Mouse (Mus musculus): ENCODE measurements around the gene Unc13c.

The Unc13c gene

DNA sequence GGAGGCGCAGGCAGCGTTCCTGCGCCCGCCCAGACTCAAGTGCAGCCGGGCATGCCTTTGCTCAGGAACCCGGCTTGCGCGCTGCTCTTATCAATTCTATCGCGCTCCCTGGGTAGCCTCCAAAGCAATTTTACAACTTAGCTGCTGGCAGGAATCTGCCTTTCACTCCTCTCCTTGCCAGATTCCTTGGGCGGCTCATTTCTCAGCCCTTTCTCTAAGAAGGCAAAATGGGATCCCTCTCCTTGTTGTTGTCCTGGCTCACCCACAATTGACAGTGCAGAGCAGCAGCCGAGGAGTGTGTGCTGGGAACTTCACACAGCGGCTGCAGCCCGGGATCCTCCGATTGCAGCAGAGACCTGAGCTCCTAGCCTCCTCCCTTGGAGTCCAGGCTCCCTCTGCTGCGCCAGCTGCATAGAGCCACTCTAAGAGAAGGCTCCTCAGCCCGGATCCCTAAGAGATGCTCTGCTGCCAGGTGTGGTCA is at the start of gene Unc13c:
Gene Unc13c (minus strand): TSS at position 326 of the 481 bp plus-strand sequence.
- in situ Hi-C loops (cut with MboI, MseI): no loop called here

DNA sequence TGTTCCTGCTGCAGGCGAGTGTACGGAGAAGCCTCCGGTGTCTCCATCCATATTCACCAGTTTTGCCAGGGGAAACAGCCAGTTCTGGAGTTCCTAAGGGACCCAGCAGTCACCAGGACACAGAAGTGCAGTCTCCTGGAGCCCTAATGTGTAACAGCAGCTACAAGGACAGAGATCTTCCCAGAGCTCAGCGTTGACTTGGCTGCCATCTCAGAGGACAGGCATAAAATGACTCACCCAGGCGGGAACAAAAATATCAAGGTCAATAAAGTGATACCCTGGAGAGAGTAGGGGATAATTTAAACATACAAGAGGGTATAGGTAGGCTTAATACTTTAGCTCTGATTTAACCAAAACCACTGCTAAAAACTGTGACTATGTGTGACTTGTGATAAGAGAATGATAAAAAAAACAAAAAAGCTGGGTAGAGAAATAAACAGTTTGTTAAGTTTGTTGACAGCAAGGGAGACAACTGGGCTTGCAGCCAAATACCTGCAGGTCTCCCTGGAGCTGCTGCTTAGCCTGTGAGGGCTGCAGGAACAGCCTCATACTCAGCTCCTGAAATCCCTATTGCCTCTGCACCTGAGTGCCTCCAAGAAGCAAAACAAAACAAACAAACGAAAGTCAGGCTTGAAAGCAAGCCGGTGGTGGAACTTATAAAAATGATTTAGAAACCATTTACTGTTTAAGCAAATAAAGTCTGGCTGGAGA is 39.4 kb upstream of the Unc13c start:
- in situ Hi-C loops (cut with MboI, MseI): no loop called here

DNA sequence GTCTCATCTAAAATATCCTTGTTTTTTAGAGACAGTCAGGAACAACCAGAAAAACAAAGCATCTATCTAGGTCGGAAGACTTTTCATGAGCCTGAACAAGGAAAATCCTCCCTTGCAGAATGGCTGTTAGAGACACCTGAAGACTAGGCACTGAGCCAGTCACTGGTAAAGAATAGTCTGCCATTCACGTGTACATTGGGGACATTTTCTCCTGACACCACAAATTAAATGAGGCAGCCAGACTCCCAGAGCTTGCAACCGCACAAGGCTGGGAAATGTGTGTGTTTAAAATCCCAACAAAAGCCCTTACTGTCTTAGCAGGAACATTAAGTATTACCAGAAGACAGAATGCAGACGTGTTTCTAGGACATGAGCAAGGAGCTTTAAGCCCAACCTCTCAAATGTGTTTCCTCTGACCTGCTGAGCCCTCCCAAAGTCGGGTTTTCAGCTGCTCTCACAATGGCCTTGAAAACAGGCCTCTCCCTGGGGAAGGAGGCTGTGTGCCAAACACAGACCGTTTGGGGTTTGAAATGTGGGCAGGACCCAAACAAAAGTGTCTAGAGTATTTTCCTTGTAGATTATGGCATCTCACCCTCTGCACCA is 33.7 kb upstream of the Unc13c start:
- in situ Hi-C loops (cut with MboI, MseI): no loop called here

DNA sequence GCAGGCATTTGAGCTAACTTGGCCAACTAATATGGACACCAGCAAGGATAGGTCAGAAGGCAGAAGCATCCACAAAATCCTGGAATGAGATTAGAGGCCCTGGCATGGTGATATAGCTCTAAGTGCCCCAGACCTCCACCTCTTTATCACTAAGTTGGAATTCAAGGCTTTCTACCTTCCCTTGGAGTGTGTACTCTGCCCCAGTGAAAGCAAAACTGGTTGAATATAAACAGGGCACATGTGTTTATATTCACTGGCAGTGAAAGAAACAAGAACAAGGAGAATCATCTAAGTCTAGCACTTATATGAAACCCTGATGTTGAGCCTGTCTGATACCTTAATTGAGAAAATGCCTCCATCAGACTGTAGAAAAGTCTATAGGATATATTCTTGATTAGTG is 19.3 kb upstream of the Unc13c start:
- in situ Hi-C loops (cut with MboI, MseI): loop anchor here (10.0 to 25.0 kb wide), 2 partner anchors 233 to 826 kb away; no protein-coding TSS in a partner anchor

DNA sequence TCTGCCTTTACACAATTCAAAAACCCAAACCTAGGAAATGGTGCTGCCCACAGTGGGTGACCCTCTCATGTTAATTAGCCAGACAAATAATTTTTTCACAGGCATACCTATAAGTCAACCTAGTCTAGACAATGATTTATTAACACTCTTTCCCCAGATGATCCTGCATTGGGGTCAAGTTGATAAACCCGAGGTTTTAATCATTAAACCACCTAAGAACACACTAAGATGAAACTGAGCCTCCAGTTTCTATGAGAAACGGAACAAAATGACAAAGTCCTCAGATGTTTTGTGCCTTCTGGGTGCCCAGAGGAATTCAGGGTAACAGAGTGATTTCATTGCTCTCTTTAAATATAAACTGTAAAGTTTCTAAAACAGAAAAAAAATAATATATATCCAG is 18.5 kb upstream of the Unc13c start:
- in situ Hi-C loops (cut with MboI, MseI): loop anchor here (10.0 to 25.0 kb wide), 2 partner anchors 232 to 825 kb away; no protein-coding TSS in a partner anchor

DNA sequence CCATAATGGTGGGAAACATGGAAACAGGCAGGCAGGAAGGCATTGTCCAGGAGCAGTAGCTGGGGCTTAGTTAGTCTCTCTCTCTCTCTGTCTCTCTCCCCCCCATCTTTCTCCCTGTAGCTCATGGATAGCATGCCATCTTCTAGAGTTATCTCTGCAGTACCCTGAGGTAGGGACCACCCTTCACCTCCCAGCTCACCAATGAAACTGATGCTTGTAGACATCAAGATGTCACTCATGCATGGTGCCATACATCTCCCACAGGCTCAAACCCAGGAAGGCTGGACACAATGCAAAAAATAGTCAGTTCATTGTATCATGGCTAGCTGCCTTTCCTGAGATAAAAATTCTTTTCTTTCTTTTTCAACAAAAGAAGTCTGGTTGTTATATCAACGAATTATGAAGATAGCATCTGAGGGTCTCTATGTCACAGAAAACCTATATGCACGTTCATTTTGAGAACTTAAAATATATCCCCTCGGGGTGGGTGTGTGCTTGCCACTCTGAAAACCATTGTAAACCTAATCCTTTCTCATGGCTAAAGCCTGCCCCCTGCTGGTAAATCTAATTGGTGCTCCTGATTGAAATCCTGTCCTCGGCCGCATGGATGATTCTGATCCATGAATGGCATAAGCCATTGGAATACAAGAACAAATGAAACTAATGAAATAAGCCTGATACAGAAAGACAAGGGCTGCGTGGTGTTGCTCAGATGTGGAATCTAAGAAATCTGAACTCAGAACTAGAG is 14.0 kb upstream of the Unc13c start:
- in situ Hi-C loops (cut with MboI, MseI): loop anchor here (10.0 to 25.0 kb wide), 2 partner anchors 228 to 820 kb away; no protein-coding TSS in a partner anchor

DNA sequence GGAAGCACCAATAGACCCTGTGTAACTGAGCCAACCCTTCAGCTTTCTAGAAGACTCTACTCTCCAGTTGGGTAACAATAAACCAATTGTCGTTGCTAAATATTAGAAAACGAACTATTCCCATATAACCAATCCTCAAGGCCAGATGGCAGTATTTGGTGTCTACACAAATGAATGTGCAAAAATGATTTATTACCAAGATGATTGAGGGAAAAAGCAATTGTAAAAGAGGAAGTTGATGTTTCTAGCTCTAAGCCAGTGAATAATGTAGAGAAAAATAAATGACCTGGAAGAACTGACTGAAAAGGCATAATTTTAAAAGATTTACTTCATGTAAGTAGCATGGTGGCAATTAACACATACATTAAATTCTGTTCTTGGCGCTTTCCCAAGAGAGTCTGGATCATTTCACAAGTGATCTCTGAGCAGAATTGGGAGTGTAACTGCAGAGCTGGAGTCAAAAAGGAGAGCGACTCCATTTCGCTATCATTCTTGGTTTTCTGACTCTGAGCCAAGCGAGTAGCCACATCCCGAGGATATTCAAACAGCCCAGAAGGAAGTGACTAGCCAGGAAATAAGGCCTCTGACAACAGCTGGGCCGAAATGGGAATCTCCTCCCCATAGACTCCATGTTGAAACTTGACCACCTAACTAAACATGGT is 3.7 kb upstream of the Unc13c start:
- in situ Hi-C loops (cut with MboI, MseI): no loop called here

DNA sequence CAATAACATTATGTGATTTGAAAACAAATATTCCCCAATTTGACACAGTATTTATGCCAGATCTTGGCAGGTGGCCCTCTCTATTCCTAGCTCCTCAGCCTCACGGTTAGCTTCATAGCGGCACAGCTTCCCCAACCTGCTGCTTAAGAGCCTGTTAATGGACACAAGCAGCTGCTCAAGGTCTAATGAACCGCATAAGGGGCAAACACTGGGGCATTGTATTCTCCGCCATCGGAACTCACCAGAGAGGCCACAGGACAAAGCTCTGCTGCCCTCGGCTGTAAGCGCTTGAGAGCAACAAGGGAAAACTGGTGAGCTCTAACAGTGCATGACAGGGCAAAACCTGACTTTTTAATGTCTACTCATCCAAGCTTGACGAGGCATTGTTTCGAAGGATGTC is 2.0 kb upstream of the Unc13c start:
- in situ Hi-C loops (cut with MboI, MseI): no loop called here

DNA sequence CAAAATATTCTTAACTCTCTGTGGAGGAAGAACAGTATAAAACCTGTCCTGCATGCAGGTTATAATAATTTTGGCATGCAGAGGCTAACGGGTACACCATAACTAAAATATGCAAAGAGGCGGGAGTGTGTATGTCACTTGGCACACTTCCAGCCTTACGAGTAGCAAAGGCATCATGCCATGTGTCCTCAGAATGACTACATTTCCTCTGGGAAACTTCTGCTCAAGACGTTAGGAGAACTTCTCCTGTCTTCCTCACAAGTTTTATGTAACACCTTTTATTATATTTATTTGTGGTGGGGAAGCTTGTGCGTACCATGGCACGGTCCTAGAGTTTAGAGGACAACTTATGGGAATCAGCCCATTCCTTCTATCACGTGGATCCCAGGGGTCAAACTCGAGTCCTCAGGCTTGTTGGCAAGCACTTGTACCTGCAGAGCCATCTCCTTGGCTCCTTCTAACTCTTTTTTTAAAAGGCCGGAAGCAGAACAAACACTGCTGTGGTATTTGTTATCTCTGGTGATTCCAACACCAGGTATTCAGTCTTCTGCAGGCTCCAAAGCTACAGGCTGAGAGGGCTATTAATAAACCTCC is 3.3 kb downstream of the Unc13c start:
- in situ Hi-C loops (cut with MboI, MseI): no loop called here

DNA sequence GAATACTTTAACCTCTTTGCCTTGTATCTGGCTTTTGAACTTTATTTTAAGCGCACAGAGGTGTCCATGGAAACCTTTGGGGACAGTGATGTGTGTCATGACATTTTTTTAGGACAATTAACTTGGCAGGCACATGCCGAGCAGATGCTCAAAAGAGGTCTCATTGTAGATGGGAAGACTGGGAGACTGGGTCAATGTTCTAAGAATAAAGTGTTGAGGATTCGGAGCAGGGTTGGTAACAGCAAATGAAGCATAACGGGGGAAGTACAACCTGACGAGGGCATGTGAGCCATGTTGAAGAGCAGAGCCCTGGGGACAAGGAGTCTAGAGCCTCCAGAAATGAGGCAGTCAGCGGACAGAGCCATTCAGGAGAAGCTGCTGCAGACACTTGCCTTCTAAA is 6.3 kb downstream of the Unc13c start:
- in situ Hi-C loops (cut with MboI, MseI): no loop called here

DNA sequence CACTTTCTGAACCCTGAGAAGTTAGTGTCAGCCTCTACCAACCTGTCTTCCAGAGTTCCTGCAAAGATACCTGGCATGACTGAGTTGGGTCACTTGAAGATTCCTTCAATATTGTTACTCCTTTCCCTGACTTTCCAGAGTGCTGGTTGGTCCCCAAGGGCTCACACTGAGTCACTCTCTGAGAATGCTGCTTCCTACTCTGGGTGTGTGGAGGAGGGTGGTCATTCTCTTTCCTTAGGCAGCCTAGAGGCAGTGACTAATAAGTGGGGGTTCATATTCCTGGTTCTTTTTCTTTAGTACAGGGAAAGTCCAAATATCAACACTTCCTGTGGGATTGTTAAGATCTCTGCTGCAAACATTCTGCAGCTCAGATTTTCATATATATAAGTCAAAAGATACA is 16.4 kb downstream of the Unc13c start:
- in situ Hi-C loops (cut with MboI, MseI): no loop called here

DNA sequence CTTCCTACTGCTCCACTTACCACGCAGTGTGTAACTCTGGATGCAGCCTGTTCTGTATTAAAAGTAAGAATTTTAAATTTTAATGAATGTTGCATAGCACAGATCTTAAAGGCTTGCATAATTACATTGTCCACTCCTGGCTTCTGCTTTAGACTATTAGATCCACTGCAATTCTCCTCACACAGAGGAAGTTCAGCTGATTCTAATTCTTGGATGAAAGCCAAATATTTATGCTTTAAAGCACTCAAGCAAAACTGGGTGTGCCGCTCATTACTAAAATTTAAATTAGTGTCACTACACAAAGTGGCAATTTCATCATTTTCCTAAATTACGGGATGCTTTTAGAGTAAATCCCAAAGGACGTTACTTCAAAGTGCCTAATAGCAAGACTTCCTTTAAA is 17.2 kb downstream of the Unc13c start:
- in situ Hi-C loops (cut with MboI, MseI): no loop called here

DNA sequence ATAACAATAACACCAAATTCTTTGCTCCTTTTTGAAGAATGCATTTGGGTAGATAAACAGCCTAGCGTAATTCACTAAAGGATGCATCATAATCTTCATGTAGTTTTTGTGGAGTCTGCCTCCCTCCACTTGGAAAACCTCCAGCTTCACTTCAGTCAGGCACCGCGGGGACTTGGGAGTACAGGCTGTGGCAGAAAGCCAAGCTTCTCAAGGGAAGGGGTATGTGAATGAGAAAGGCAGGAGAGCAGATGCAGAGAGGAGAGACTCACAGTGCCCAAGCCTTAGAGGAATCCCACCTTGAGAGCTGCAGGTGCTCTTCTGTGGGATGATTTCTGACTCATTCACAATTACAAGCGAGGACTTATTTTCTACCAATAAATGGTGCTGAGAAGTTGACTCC is 33.9 kb downstream of the Unc13c start:
- in situ Hi-C loops (cut with MboI, MseI): no loop called here

DNA sequence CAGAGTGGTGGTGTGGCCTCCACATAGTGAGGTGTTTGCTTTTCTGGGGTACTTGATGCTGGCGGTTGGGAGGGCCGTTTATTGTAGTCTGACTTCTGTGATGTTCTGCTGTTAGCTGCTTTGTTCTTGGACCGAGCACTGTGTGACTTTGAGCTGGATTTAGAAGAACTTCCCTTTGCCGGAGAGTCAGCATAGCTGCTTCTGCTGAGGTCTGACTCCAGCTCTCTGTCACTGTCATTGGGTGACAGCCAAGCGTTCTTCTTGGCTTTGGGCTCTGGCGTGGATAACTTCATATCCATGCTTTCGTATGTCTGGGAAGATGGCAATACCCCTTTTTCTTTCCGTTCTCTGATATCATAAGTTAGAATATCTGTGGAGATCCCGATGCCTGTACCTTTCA is 36.8 kb downstream of the Unc13c start:
- in situ Hi-C loops (cut with MboI, MseI): no loop called here

DNA sequence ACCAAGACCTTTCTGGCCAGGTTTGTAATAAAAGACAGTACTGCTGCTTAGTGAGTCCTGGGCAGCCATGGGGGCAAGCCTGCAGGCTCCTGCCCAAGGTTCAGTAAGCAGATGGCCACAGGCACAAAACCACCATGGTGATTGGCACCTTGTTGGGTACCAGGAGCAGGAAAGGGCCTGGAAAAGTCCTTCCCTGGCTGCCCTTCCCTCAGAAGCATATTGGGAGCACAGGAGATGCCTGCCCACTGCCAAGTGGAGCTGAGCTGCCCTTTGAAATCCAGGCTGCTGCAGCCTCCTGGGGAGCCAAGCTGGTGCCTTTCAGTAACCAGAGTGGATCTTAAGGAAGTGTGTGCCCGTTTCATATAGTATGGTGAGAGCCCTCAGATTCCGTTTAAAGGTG is 41.5 kb downstream of the Unc13c start:
- in situ Hi-C loops (cut with MboI, MseI): no loop called here

DNA sequence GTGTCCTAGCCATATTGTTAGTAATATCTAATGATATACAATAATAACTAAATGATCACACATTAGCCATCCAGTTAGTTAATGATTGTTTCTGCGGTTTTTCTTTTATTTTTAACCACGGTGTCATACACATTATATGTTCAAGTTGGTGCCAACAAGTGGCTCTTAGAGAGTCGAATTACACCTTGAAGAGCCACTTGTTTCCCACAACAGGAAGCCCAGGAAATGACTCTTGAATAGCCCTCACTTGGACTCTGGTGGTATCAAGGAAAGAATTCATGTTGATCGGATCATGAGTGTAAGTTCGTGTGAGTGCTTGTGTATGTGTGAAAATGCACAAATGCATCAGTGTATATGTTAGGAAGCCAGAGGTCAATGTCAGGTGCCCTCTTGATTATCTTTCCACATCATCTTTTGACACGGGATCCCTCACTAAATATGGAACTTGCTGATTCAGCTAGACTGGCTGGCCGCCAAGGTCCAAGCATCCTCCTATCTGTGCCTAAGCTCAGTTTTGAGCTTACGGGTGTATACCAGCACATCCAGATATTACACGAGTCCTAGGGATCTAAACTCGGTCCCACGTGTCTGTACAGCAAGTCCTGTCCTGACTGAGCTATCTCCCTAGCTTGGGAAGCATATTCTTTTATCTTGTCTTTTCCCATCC is 46.2 kb downstream of the Unc13c start:
- in situ Hi-C loops (cut with MboI, MseI): no loop called here

DNA sequence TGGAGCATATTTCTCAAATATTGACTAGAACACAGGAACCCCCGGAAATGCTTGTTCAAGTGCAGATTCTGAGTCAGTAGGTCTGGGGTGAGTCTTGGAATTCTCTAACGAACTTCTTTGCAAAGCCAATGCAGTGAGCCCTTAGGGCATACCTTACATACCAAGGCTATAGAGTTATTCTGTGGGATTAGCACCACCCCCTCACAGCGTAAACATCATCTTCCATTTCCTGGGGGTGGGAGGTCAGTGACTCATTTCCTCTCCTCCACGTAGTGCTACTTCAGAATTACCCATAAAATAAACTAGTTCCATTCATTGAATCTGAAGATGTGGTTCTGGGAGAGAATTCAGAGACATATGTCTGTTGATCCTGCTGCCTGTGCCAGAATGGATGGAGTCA is 62.8 kb downstream of the Unc13c start:
- in situ Hi-C loops (cut with MboI, MseI): no loop called here

DNA sequence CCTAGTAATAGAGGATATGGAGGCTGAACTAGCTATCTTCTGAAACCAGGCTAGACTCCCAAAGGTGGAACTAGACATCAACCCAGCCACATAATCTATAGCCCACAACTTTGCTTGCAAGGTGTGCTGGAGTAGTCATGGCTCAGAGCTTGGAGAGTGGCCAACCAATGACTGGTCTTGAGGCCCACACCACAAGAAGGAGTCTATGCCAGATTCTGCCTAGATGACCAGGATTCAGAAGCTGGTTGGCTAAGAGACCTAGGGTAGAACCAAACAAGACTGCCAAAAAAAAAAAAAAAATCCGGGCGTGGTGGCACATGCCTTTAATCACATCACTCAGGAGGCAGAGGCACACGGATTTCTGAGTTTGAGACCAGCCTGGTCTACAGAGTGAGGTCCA is 70.2 kb downstream of the Unc13c start:
- in situ Hi-C loops (cut with MboI, MseI): no loop called here

DNA sequence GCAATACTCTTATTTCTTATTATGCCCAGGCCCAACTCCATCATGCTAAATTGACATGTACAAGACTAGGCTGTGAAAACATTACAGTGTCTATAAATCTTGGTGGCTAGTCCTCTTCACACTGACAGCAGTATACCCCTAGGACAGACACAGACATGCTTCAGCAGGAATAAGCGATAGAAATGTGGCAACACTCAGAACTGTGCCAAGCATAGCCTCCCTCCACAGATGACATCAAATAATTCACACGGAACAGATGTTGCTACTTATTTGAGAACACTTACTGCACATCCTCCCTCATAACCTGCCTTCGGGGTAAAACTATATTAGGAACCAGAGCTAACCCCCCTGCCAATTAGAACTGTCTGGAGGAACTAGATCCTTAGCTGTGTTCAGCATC is 72.6 kb downstream of the Unc13c start:
- in situ Hi-C loops (cut with MboI, MseI): no loop called here

DNA sequence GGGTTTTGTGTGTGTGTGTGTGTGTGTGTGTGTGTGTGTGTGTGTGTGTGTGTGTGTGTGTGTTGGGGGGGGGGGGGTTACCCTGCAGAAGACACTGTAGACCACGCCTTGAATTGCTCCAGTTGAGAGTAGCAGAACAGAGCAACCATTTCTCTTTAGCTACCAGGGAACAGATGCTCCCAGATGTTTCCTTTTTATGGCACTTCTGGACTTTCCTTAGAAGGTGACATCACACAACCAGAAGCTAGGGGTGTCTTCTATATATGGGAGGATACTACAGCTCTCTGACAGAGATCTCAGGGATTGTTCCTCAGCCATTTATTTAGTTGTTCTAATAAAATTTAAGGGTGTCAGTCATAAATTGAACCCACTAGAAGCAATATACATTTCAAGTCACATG is 85.2 kb downstream of the Unc13c start:
- in situ Hi-C loops (cut with MboI, MseI): no loop called here

DNA sequence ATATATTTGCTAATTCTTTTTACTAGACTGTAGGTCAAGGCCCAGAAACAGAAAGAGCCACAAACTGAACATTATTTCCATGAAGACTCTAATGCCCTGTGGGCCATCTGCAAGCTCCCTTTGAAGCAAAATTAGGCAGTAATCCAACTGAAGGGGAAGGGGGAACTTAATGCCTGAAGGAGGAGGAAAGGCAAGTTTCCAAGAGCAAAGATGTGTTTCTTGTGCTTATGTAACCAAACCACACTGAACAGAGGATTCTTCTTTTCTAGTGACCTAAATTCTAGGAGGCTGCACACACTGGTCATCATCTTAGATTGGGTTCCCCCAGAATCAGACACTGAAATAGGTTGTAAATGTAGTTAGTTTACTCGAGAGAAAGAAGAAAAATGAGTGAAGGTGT is 85.6 kb downstream of the Unc13c start:
- in situ Hi-C loops (cut with MboI, MseI): no loop called here

All from T-helper 2 cell (primary cell).